Mouse (Mus musculus) stomach, embryonic 16.5 days (tissue): ENCODE measurements around the gene Ddah2. TPM values are rescaled to one million over a fixed set of nuclear protein-coding genes. Genes with fewer than 3 reads are reported as not detected.

Source experiments
- ATAC-seq: fragments of 200-750 bp; cut with Nextera tagmentation; 2 replicates; pipeline ENCODE4 v1.8.0; 2017; ENCODE audit warnings: moderate number of reproducible peaks, moderate TSS enrichment; ENCODE audit not compliant: insufficient read depth, low FRiP score
- H3K27ac ChIP-seq: fragments of 300-500 bp; sonication (generic); 2 replicates; pipeline ENCODE4 v1.5.1; 2014; ENCODE audit warnings: low read length
- H3K27me3 ChIP-seq: fragments of 300-500 bp; sonication (generic); 2 replicates; pipeline ENCODE4 v1.6.1; 2014; ENCODE audit warnings: low read length, control low read depth, mixed read lengths; ENCODE audit not compliant: control insufficient read depth, insufficient read depth
- H3K36me3 ChIP-seq: fragments of 300-500 bp; sonication (generic); 2 replicates; pipeline ENCODE4 v1.6.1; 2014; ENCODE audit warnings: low read length; ENCODE audit not compliant: control insufficient read depth, insufficient read depth
- H3K4me1 ChIP-seq: fragments of 300-500 bp; sonication (generic); 2 replicates; pipeline ENCODE4 v1.6.1; 2014; ENCODE audit warnings: low read length, control low read depth, mixed read lengths; ENCODE audit not compliant: control insufficient read depth, insufficient read depth
- H3K4me2 ChIP-seq: fragments of 300-500 bp; sonication (generic); 2 replicates; pipeline ENCODE4 v1.6.1; 2014; ENCODE audit warnings: low read depth, low read length, mixed read lengths
- H3K4me3 ChIP-seq: fragments of 300-500 bp; sonication (generic); replicated peaks from 2 replicates; pipeline ENCODE4 v1.5.1; 2014; ENCODE audit warnings: mild to moderate bottlenecking, low read length
- H3K9ac ChIP-seq: fragments of 300-500 bp; sonication (generic); 2 replicates; pipeline ENCODE4 v1.6.1; 2014; ENCODE audit warnings: low read length
- H3K9me3 ChIP-seq: fragments of 300-500 bp; sonication (generic); replicated peaks from 2 replicates; pipeline ENCODE4 v1.6.1; 2016; ENCODE audit warnings: low read length, control low read depth; ENCODE audit not compliant: control insufficient read depth
- WGBS: fragments of 180-500 bp; shearing (Covaris S2); extraction: QIAGEN DNeasy Blood & Tissue Kit; methylation state at CpG from one replicate; pipeline ENCODE4 v1.1.7; 2014; 5-methylcytosine and 5-hydroxymethylcytosine counted together
- polyA plus RNA-seq: library from polyadenylated mRNA; unstranded; fragments of >200 nt; fragmentation: Nextera tagmentation; extraction: Ambion mirVana; gene quantifications from 2 replicates; pipeline ENCODE4 v1.2.1, GENCODE M21; 2015

Gene Ddah2
- polyA plus RNA-seq = 190 and 193 TPM in 2 replicates

GRCm38 (mm10) chr17:35058911-35059892 lies at the start of gene Ddah2:
Gene Ddah2, plus strand, starts transcription at chr17:35059035.
- Histone ChIP-seq H3K4me3 (peak within 1 kb of the TSS; percentile 73), H3K9me3 (no peaks in the 10 kb centered on the region), H3K4me2 (peak within 1 kb of the TSS; percentile 91), H3K4me1 (peaks cover 31% of the 10 kb centered on the region), H3K9ac (peak within 1 kb of the TSS; percentile 83), H3K36me3 (peaks cover 18% of the 10 kb centered on the region), H3K27ac (peak within 1 kb of the TSS; percentile 93), H3K27me3 (no peaks in the 10 kb centered on the region)
- peak; percentile 93 for ATAC-seq
- under 1% methylated on average over 57 of the region's 57 CpGs for WGBS

- WGBS = 90% methylated on average over 7 of the region's 7 CpGs
- ATAC-seq = no peak
- no peaks in the 10 kb centered on the region for H3K4me1 ChIP-seq
- H3K9me3 ChIP-seq = no peaks in the 10 kb centered on the region
- H3K9ac ChIP-seq = no peak overlapping the region
- H3K4me3 ChIP-seq = no peak overlapping the region
- peaks cover 40% of the 10 kb centered on the region for H3K36me3 ChIP-seq
- H3K27me3 ChIP-seq = no peaks in the 10 kb centered on the region
- H3K4me2 ChIP-seq = no peak overlapping the region
- H3K27ac ChIP-seq = no peak overlapping the region
These were observed 49.2 kb upstream of the Ddah2 start for GRCm38 (mm10) chr17:35009586-35009985.

- H3K4me2 ChIP-seq = no peak overlapping the region
- WGBS = 94% methylated on average over 8 of the region's 8 CpGs
- H3K9me3 ChIP-seq = no peaks in the 10 kb centered on the region
- H3K4me3 ChIP-seq = no peak overlapping the region
- H3K36me3 ChIP-seq = peaks cover 32% of the 10 kb centered on the region
- no peak overlapping the region for H3K27ac ChIP-seq
- no peak overlapping the region for H3K9ac ChIP-seq
- no peak for ATAC-seq
- no peaks in the 10 kb centered on the region for H3K27me3 ChIP-seq
- peaks cover 4% of the 10 kb centered on the region for H3K4me1 ChIP-seq
These were observed 47.4 kb upstream of the Ddah2 start for GRCm38 (mm10) chr17:35011440-35011839.

GRCm38 (mm10) chr17:35012430-35012829 lies 46.4 kb upstream of the Ddah2 start:
- peaks cover 32% of the 10 kb centered on the region for H3K36me3 ChIP-seq
- no peak overlapping the region for H3K4me3 ChIP-seq
- no peak overlapping the region for H3K4me2 ChIP-seq
- no peak overlapping the region for H3K27ac ChIP-seq
- H3K27me3 ChIP-seq = no peaks in the 10 kb centered on the region
- WGBS = 81% methylated on average over 13 of the region's 13 CpGs
- no peak overlapping the region for H3K9ac ChIP-seq
- ATAC-seq = no peak
- no peaks in the 10 kb centered on the region for H3K9me3 ChIP-seq
- H3K4me1 ChIP-seq = peaks cover 8% of the 10 kb centered on the region

GRCm38 (mm10) chr17:35013221-35013620 lies 45.6 kb upstream of the Ddah2 start:
- Histone ChIP-seq H3K4me3 (no peak overlapping the region), H3K4me1 (peaks cover 8% of the 10 kb centered on the region), H3K27ac (no peak overlapping the region), H3K9ac (no peak overlapping the region), H3K27me3 (no peaks in the 10 kb centered on the region), H3K9me3 (no peaks in the 10 kb centered on the region), H3K4me2 (no peak overlapping the region), H3K36me3 (peaks cover 32% of the 10 kb centered on the region)
- 76% methylated on average over 6 of the region's 6 CpGs for WGBS
- no peak for ATAC-seq

- no peak overlapping the region for H3K4me3 ChIP-seq
- H3K4me1 ChIP-seq = peaks cover 8% of the 10 kb centered on the region
- no peaks in the 10 kb centered on the region for H3K27me3 ChIP-seq
- WGBS = 87% methylated on average over 16 of the region's 16 CpGs
- ATAC-seq = no peak
- no peaks in the 10 kb centered on the region for H3K9me3 ChIP-seq
- no peak overlapping the region for H3K4me2 ChIP-seq
- peaks cover 27% of the 10 kb centered on the region for H3K36me3 ChIP-seq
- H3K27ac ChIP-seq = no peak overlapping the region
- no peak overlapping the region for H3K9ac ChIP-seq
These were observed 43.5 kb upstream of the Ddah2 start for GRCm38 (mm10) chr17:35015296-35015695.

- H3K9ac ChIP-seq = peak within 1 kb of the TSS; percentile 54; the same call in 1 of the 2 replicates
- no peak within 1 kb of the TSS for H3K4me3 ChIP-seq
- H3K36me3 ChIP-seq = peaks cover 22% of the 10 kb centered on the region
- H3K27ac ChIP-seq = peak within 1 kb of the TSS; percentile 61
- ATAC-seq = peak; percentile 48; the same call in 1 of the 2 replicates
- H3K27me3 ChIP-seq = no peaks in the 10 kb centered on the region
- H3K9me3 ChIP-seq = no peaks in the 10 kb centered on the region
- no peak within 1 kb of the TSS for H3K4me2 ChIP-seq
- H3K4me1 ChIP-seq = peaks cover 13% of the 10 kb centered on the region
- 48% methylated on average over 12 of the region's 12 CpGs for WGBS
These were observed 42.5 kb upstream of the Ddah2 start, which contains the start of gene Vwa7 for GRCm38 (mm10) chr17:35016376-35016775. Gene Vwa7, plus strand, starts transcription at chr17:35016579.

- ATAC-seq = no peak
- Histone ChIP-seq H3K9me3 (no peaks in the 10 kb centered on the region), H3K27ac (peak overlapping the region; percentile 61), H3K9ac (peak overlapping the region; percentile 54; the same call in 1 of the 2 replicates), H3K27me3 (no peaks in the 10 kb centered on the region), H3K36me3 (peaks cover 22% of the 10 kb centered on the region), H3K4me2 (no peak overlapping the region), H3K4me1 (peaks cover 19% of the 10 kb centered on the region), H3K4me3 (no peak overlapping the region)
- 74% methylated on average over 10 of the region's 10 CpGs for WGBS
These were observed 41.8 kb upstream of the Ddah2 start for GRCm38 (mm10) chr17:35016791-35017705.
